Mouse (Mus musculus) myocyte (in vitro differentiated cells): ENCODE results near the gene Birc6. TPM values are rescaled to one million over a fixed set of nuclear protein-coding genes. Genes with fewer than 3 reads are reported as not detected.

Source experiments
- H3K27me3 ChIP-seq: one replicate; pipeline ENCODE4 v1.6.1; 2011; ENCODE audit not compliant: control insufficient read depth, insufficient read depth, insufficient read length
- H3K36me3 ChIP-seq: one replicate; pipeline ENCODE4 v1.6.1; 2011; ENCODE audit not compliant: control insufficient read depth, insufficient read depth
- H3K4me2 ChIP-seq: one replicate; pipeline ENCODE4 v1.6.1; 2011; ENCODE audit warnings: low read depth, control low read depth
- H3K4me3 ChIP-seq: one replicate; pipeline ENCODE4 v1.5.1; 2011; ENCODE audit warnings: mild to moderate bottlenecking, control low read depth, moderate library complexity
- H3K79me2 ChIP-seq: one replicate; pipeline ENCODE4 v1.6.1; 2011; ENCODE audit not compliant: control insufficient read depth, insufficient read depth
- H3ac ChIP-seq: one replicate; pipeline ENCODE4 v1.6.1; 2011; ENCODE audit not compliant: control insufficient read depth, insufficient read length
- CEBPB ChIP-seq: IDR thresholded peaks from 2 replicates; pipeline ENCODE4 v1.6.1; 2011; ENCODE audit warnings: mild to moderate bottlenecking, moderate library complexity; ENCODE audit not compliant: poor library complexity, insufficient read depth, severe bottlenecking
- E2F4 ChIP-seq: IDR thresholded peaks from one replicate; pipeline ENCODE4 v1.6.1; 2011; ENCODE audit warnings: mild to moderate bottlenecking, control low read depth, moderate library complexity; ENCODE audit not compliant: insufficient read depth
- MAX ChIP-seq: IDR thresholded peaks from one replicate; pipeline ENCODE4 v1.6.1; 2011; ENCODE audit warnings: low read depth, mild to moderate bottlenecking, control low read depth
- MYOD1 ChIP-seq, 3 experiments: IDR thresholded peaks; one replicate each; pipeline ENCODE4 v1.6.1; 2011; ENCODE audit warnings: control low read depth in 2 of 3, low read depth in 2 of 3, mild to moderate bottlenecking in 2 of 3, moderate library complexity in 1 of 3; ENCODE audit not compliant: insufficient read length in 2 of 3, control insufficient read depth in 1 of 3
- MYOG ChIP-seq, 3 experiments: IDR thresholded peaks; one replicate each; pipeline ENCODE4 v1.6.1; 2011; ENCODE audit warnings: control low read depth in 2 of 3, low read depth in 2 of 3, mild to moderate bottlenecking in 2 of 3; ENCODE audit not compliant: insufficient read length in 2 of 3, control insufficient read depth in 1 of 3, insufficient read depth in 1 of 3
- POLR2A ChIP-seq: IDR thresholded peaks from one replicate; pipeline ENCODE4 v1.6.1; 2011; ENCODE audit warnings: low read depth, mild to moderate bottlenecking, control low read depth, moderate library complexity; ENCODE audit not compliant: insufficient read length
- POLR2AphosphoS2 ChIP-seq: IDR thresholded peaks from one replicate; pipeline ENCODE4 v1.6.1; 2011; ENCODE audit warnings: low read depth, control low read depth; ENCODE audit not compliant: insufficient read length
- REST ChIP-seq: IDR thresholded peaks from one replicate; pipeline ENCODE4 v1.6.1; 2011; ENCODE audit warnings: mild to moderate bottlenecking, control low read depth, moderate library complexity; ENCODE audit not compliant: insufficient read depth, insufficient read length
- SRF ChIP-seq: IDR thresholded peaks from one replicate; pipeline ENCODE4 v1.6.1; 2011; ENCODE audit warnings: low read depth; ENCODE audit not compliant: control insufficient read depth, insufficient read length
- TCF12 ChIP-seq: IDR thresholded peaks from one replicate; pipeline ENCODE4 v1.6.1; 2011; ENCODE audit warnings: mild to moderate bottlenecking, control low read depth; ENCODE audit not compliant: poor library complexity, insufficient read depth, severe bottlenecking
- TCF3 ChIP-seq: IDR thresholded peaks from one replicate; pipeline ENCODE4 v1.6.1; 2011; ENCODE audit warnings: low read depth, control low read depth; ENCODE audit not compliant: insufficient read length
- USF1 ChIP-seq: IDR thresholded peaks from one replicate; pipeline ENCODE4 v1.6.1; 2011; ENCODE audit warnings: low read depth, mild to moderate bottlenecking, control low read depth, moderate library complexity
- polyA plus RNA-seq: library from polyadenylated mRNA; unstranded; fragments of >200 nt; fragmentation: generic; extraction: Trizol; gene quantifications from one replicate; pipeline ENCODE4 v1.2.1, GENCODE M21; 2012; ENCODE audit warnings: missing spikeins

The Birc6 gene
- polyA plus RNA-seq, 1 experiment: 20.1 TPM

GRCm38 (mm10) chr17:74528648-74529532, 795 bp downstream of the Birc6 start:
- Histone ChIP-seq H3K27me3 (no peaks in the 10 kb centered on the region), H3K36me3 (no peaks in the 10 kb centered on the region), H3ac (peak overlapping the region; percentile 96), H3K4me3 (peak overlapping the region; percentile 92), H3K79me2 (peaks cover 52% of the 10 kb centered on the region), H3K4me2 (peak overlapping the region; percentile 93)
- TF ChIP-seq E2F4: no peak
- no peak for TF ChIP-seq SRF
- no peak for TF ChIP-seq TCF12
- TF ChIP-seq POLR2AphosphoS2: no peak
- no peak for TF ChIP-seq MAX
- no peak for TF ChIP-seq USF1
- no peak for TF ChIP-seq CEBPB
- no peak for TF ChIP-seq REST
- TF ChIP-seq TCF3: no peak
- TF ChIP-seq MYOD1 (IDR thresholded peaks at IDR 0.05; ENCODE audit: control insufficient read depth in 1 of 3, insufficient read length in 2 of 3, low read depth in 2 of 3): no peak
- TF ChIP-seq MYOG (IDR thresholded peaks at IDR 0.05; ENCODE audit: control insufficient read depth in 1 of 3, insufficient read depth in 1 of 3, insufficient read length in 2 of 3, low read depth in 2 of 3): no peak
- no peak for TF ChIP-seq POLR2A

- Histone ChIP-seq H3K4me2 (peak overlapping the region; percentile 93), H3K27me3 (no peaks in the 10 kb centered on the region), H3K79me2 (peaks cover 58% of the 10 kb centered on the region), H3K36me3 (no peaks in the 10 kb centered on the region), H3K4me3 (peak overlapping the region; percentile 92), H3ac (peak overlapping the region; percentile 96)
- TF ChIP-seq POLR2AphosphoS2: no peak
- TF ChIP-seq POLR2A: no peak
- TF ChIP-seq REST: no peak
- TF ChIP-seq E2F4: no peak
- no peak for TF ChIP-seq TCF12
These were observed 1.4 kb downstream of the Birc6 start for GRCm38 (mm10) chr17:74529533-74529824.

- H3K4me2 ChIP-seq: no peak overlapping the region
- TF ChIP-seq MYOG (IDR thresholded peaks at IDR 0.05; ENCODE audit: control insufficient read depth in 1 of 3, insufficient read depth in 1 of 3, insufficient read length in 2 of 3, low read depth in 2 of 3) (no peak), TCF12 (no peak), E2F4 (no peak), POLR2A (no peak), MYOD1 (IDR thresholded peaks at IDR 0.05; ENCODE audit: control insufficient read depth in 1 of 3, insufficient read length in 2 of 3, low read depth in 2 of 3) (no peak), MAX (no peak)
- no peaks in the 10 kb centered on the region for H3K27me3 ChIP-seq
- peaks cover 100% of the 10 kb centered on the region for H3K79me2 ChIP-seq
- H3ac ChIP-seq: no peak overlapping the region
- H3K4me3 ChIP-seq: no peak overlapping the region
- no peaks in the 10 kb centered on the region for H3K36me3 ChIP-seq
These were observed 6.9 kb downstream of the Birc6 start for GRCm38 (mm10) chr17:74534971-74535370.

GRCm38 (mm10) chr17:74537526-74537925, 9.4 kb downstream of the Birc6 start:
- no peaks in the 10 kb centered on the region for H3K36me3 ChIP-seq
- no peak overlapping the region for H3ac ChIP-seq
- no peak overlapping the region for H3K4me3 ChIP-seq
- H3K4me2 ChIP-seq: no peak overlapping the region
- H3K79me2 ChIP-seq: peaks cover 100% of the 10 kb centered on the region
- no peak for TF ChIP-seq MAX
- no peaks in the 10 kb centered on the region for H3K27me3 ChIP-seq

- Histone ChIP-seq H3K4me2 (no peak overlapping the region), H3ac (no peak overlapping the region), H3K4me3 (no peak overlapping the region), H3K79me2 (peaks cover 86% of the 10 kb centered on the region), H3K27me3 (no peaks in the 10 kb centered on the region), H3K36me3 (peaks cover 5% of the 10 kb centered on the region)
- TF ChIP-seq TCF12: no peak
- no peak for TF ChIP-seq USF1
- no peak for TF ChIP-seq CEBPB
- no peak for TF ChIP-seq E2F4
- TF ChIP-seq MYOD1 (IDR thresholded peaks at IDR 0.05; ENCODE audit: control insufficient read depth in 1 of 3, insufficient read length in 2 of 3, low read depth in 2 of 3): no peak
- no peak for TF ChIP-seq REST
- no peak for TF ChIP-seq TCF3
- TF ChIP-seq SRF: no peak
These were observed 15.5 kb downstream of the Birc6 start for GRCm38 (mm10) chr17:74543615-74544014.
